Comparison of ENCODE assay signal across 8 mouse cellular contexts in genomic region chr12:100724182-100724581, GRCm38 (mm10). TPM values are rescaled to one million over a fixed set of nuclear protein-coding genes. Genes with fewer than 3 reads are reported as not detected.
DNase-seq lines count a peak whose midpoint lies in the region; ATAC-seq and TF ChIP-seq lines count a peak whose summit lies in the region.

No protein-coding gene starts in this region.

- no peaks in the 10 kb centered on the region for H3K9me3 ChIP-seq in erythroblast, embryonic 14.5 days (ENCODE audit: control insufficient read depth, low read length)
- no peaks in the 10 kb centered on the region for H3K9me3 ChIP-seq in forebrain, embryonic 14.5 days (replicated peaks; ENCODE audit: control insufficient read depth, low read length)
- H3K9me3 ChIP-seq in liver, embryonic 14.5 days (ENCODE audit: control insufficient read depth, low read length) = no peaks in the 10 kb centered on the region
- no peaks in the 10 kb centered on the region for H3K9me3 ChIP-seq in stomach, embryonic 16.5 days (replicated peaks; ENCODE audit: control insufficient read depth, low read length)

- H3K36me3 ChIP-seq in erythroblast, embryonic 14.5 days (ENCODE audit: control insufficient read depth) = no peaks in the 10 kb centered on the region
- H3K36me3 ChIP-seq in forebrain, embryonic 14.5 days (ENCODE audit: control insufficient read depth, insufficient read depth, low read length) = no peaks in the 10 kb centered on the region
- no peaks in the 10 kb centered on the region for H3K36me3 ChIP-seq in liver, embryonic 14.5 days (replicated peaks; ENCODE audit: control insufficient read depth, insufficient read depth, low read depth)
- no peaks in the 10 kb centered on the region for H3K36me3 ChIP-seq in stomach, embryonic 16.5 days (ENCODE audit: control insufficient read depth, insufficient read depth, low read length)

- ATAC-seq in erythroblast, adult 5-6 weeks (replicated peaks; ENCODE audit: low FRiP score, poor library complexity, severe bottlenecking) = no peak; the same call in 1 of the 2 replicates
- ATAC-seq in forebrain, embryonic 14.5 days = no peak
- no peak for ATAC-seq in liver, embryonic 14.5 days (ENCODE audit: insufficient read depth)
- no peak for ATAC-seq in stomach, embryonic 16.5 days (ENCODE audit: insufficient read depth, low FRiP score)
- ATAC-seq in activated CD4-positive, CD25-positive, alpha-beta regulatory T cell, adult 4 months = no peak

- peaks cover 39% of the 10 kb centered on the region for H3K4me1 ChIP-seq in erythroblast, embryonic 14.5 days (ENCODE audit: control insufficient read depth)
- H3K4me1 ChIP-seq in forebrain, embryonic 14.5 days (ENCODE audit: control insufficient read depth, insufficient read depth, low read length) = 0 out of 2 replicates have a peak, but pooled peaks cover 5% of the 10 kb centered on the region
- H3K4me1 ChIP-seq in liver, embryonic 14.5 days (replicated peaks; ENCODE audit: control insufficient read depth in 2 of 2, insufficient read depth in 2 of 2, low read length in 1 of 2) = peaks cover 8 to 10% of the 10 kb centered on the region in 2 experiments
- peaks cover 7% of the 10 kb centered on the region; the same call in 1 of the 2 replicates for H3K4me1 ChIP-seq in stomach, embryonic 16.5 days (ENCODE audit: control insufficient read depth, insufficient read depth, low read length)

- peak overlapping the region; percentile 77 for H3K9ac ChIP-seq in forebrain, embryonic 14.5 days (ENCODE audit: low read length)
- H3K9ac ChIP-seq in liver, embryonic 14.5 days (replicated peaks) = peak overlapping the region; percentile 85
- H3K9ac ChIP-seq in stomach, embryonic 16.5 days (ENCODE audit: low read length) = peak overlapping the region; percentile 87

- no peak for TF ChIP-seq EP300 in liver, embryonic 14.5 days (IDR thresholded peaks at IDR 0.05; ENCODE audit: low read depth)

- H3K4me3 ChIP-seq in erythroblast, embryonic 14.5 days (replicated peaks) = peak overlapping the region; percentile 83
- H3K4me3 ChIP-seq in forebrain, embryonic 14.5 days (ENCODE audit: low read depth, low read length) = peak overlapping the region; percentile 76
- H3K4me3 ChIP-seq in liver, embryonic 14.5 days (ENCODE audit: insufficient read depth in 1 of 2, low read depth in 2 of 2, low read length in 2 of 2) = peak overlapping the region; percentile 89 to 90
- peak overlapping the region; percentile 91 for H3K4me3 ChIP-seq in stomach, embryonic 16.5 days (replicated peaks; ENCODE audit: low read length)

- WGBS in forebrain, embryonic 14.5 days = 1% methylated on average over 8 of the region's 8 CpGs
- 1% methylated on average over 8 of the region's 8 CpGs for WGBS in liver, embryonic 14.5 days (ENCODE audit: insufficient replicate concordance)
- under 1% methylated on average over 8 of the region's 8 CpGs for WGBS in stomach, embryonic 16.5 days

- no peak for TF ChIP-seq CTCF in liver, embryonic 14.5 days (IDR thresholded peaks at IDR 0.05; ENCODE audit: low read depth)

- peak; percentile 9 for DNase-seq in CD4-positive helper T cell, adult 2 months (ENCODE audit: low read depth, low spot score)
- peak; percentile 6 for DNase-seq in forebrain, embryonic 14.5 days (ENCODE audit: low spot score)
- DNase-seq in liver, embryonic 14.5 days (ENCODE audit: low read depth in 3 of 3, low spot score in 3 of 3) = no peak
- no peak for DNase-seq in left cerebral cortex, adult 8-10 months (ENCODE audit: low spot score in 2 of 2)

- peak overlapping the region; percentile 95 for H3K27ac ChIP-seq in forebrain, embryonic 14.5 days (ENCODE audit: low read depth, low read length)
- peak overlapping the region; percentile 95 for H3K27ac ChIP-seq in liver, embryonic 14.5 days
- peak overlapping the region; percentile 96 for H3K27ac ChIP-seq in stomach, embryonic 16.5 days (ENCODE audit: low read length)

- H3K27me3 ChIP-seq in erythroblast, embryonic 14.5 days (ENCODE audit: control insufficient read depth) = no peaks in the 10 kb centered on the region; the same call in 1 of the 2 replicates
- H3K27me3 ChIP-seq in forebrain, embryonic 14.5 days (replicated peaks; ENCODE audit: control insufficient read depth, insufficient read depth, low read length) = no peaks in the 10 kb centered on the region
- H3K27me3 ChIP-seq in liver, embryonic 14.5 days (ENCODE audit: control insufficient read depth, insufficient read depth, low read length) = no peaks in the 10 kb centered on the region
- no peaks in the 10 kb centered on the region for H3K27me3 ChIP-seq in stomach, embryonic 16.5 days (ENCODE audit: control insufficient read depth, insufficient read depth, low read length)

- peak overlapping the region; percentile 90 for H3K4me2 ChIP-seq in forebrain, embryonic 14.5 days (ENCODE audit: low read length)
- peak overlapping the region; percentile 91 for H3K4me2 ChIP-seq in liver, embryonic 14.5 days (ENCODE audit: low read depth)
- H3K4me2 ChIP-seq in stomach, embryonic 16.5 days (ENCODE audit: low read depth, low read length) = peak overlapping the region; percentile 96

RNA-seq across cellular contexts. Expression of gene Rps6ka5, which starts 2.6 kb away (rescaled TPM):
- 0.10 and 0.15 TPM in 2 replicates for polyA plus RNA-seq in erythroblast, embryonic 14.5 days (2012)
- total RNA-seq in erythroblast, adult 5-6 weeks (2015; ENCODE audit: low replicate concordance) = 7.5 and 11.9 TPM in 2 replicates
- total RNA-seq in erythroblast, adult 5-6 weeks (2017; ENCODE audit: low replicate concordance) = 6.7 and 11.8 TPM in 2 replicates
- polyA plus RNA-seq in forebrain, embryonic 14.5 days (2014; fragmentation: Nextera tagmentation; extraction: Ambion mirVana) = 10.3 and 11.7 TPM in 2 replicates
- 0.80 and 1.4 TPM in 2 replicates for polyA plus RNA-seq in liver, embryonic 14.5 days (2012; rRNA removed)
- polyA plus RNA-seq in liver, embryonic 14.5 days (2014; fragmentation: Nextera tagmentation; extraction: Ambion mirVana) = 0.81 and 1.2 TPM in 2 replicates
- polyA plus RNA-seq in stomach, embryonic 16.5 days (2015; fragmentation: Nextera tagmentation; extraction: Ambion mirVana) = 3.0 and 3.6 TPM in 2 replicates
- 1 to 10 TPM; 3.7 to 7.2 TPM for polyA plus RNA-seq in activated CD4-positive, CD25-positive, alpha-beta regulatory T cell, adult 4 months (2017; shearing (Covaris generic))
- 10 to 100 TPM; 30.8 to 38.6 (median 34.8) TPM for total RNA-seq in left cerebral cortex, adult 8-10 months (2022)

RNA-seq across cellular contexts. Expression of gene Dglucy, which starts 54.7 kb away (rescaled TPM):
- polyA plus RNA-seq in erythroblast, embryonic 14.5 days (2012) = 0.03 TPM in 1 of 2 replicates, not detected in the other
- 6.1 and 7.7 TPM in 2 replicates for total RNA-seq in erythroblast, adult 5-6 weeks (2015; ENCODE audit: low replicate concordance)
- total RNA-seq in erythroblast, adult 5-6 weeks (2017; ENCODE audit: low replicate concordance) = 1.1 and 11.8 TPM in 2 replicates
- 2.7 and 3.8 TPM in 2 replicates for polyA plus RNA-seq in forebrain, embryonic 14.5 days (2014; fragmentation: Nextera tagmentation; extraction: Ambion mirVana)
- polyA plus RNA-seq in liver, embryonic 14.5 days (2012; rRNA removed) = 0.58 and 0.63 TPM in 2 replicates
- 1.2 TPM in 2 replicates for polyA plus RNA-seq in liver, embryonic 14.5 days (2014; fragmentation: Nextera tagmentation; extraction: Ambion mirVana)
- polyA plus RNA-seq in stomach, embryonic 16.5 days (2015; fragmentation: Nextera tagmentation; extraction: Ambion mirVana) = 4.9 and 5.0 TPM in 2 replicates
- 10 to 100 TPM; 15.6 to 18.1 TPM for polyA plus RNA-seq in activated CD4-positive, CD25-positive, alpha-beta regulatory T cell, adult 4 months (2017; shearing (Covaris generic))
- 10 to 100 TPM; 10.5 to 14.1 (median 12.7) TPM for total RNA-seq in left cerebral cortex, adult 8-10 months (2022)

Comparison
In these comparisons a context has a peak if more than half of its experiments do, and no peak if none do; other contexts are left out.
1. DNase-seq: peak in CD4-positive helper T cell, adult 2 months (single experiment) and forebrain, embryonic 14.5 days (single experiment); none in liver, embryonic 14.5 days (0 of 3) and left cerebral cortex, adult 8-10 months (0 of 2).
2. Peak in every context shown above with its lines, with median percentiles within 50 percentile points of each other: H3K4me3 ChIP-seq, H3K27ac ChIP-seq, H3K4me2 ChIP-seq and H3K9ac ChIP-seq.